Mouse (Mus musculus): ENCODE data around the gene Tgfa. TPM values are rescaled to one million over a fixed set of nuclear protein-coding genes. Genes with fewer than 3 reads are reported as not detected.

The Tgfa gene
- polyA plus RNA-seq, 1 experiment from 2014 or later, result 2.5 TPM

DNA sequence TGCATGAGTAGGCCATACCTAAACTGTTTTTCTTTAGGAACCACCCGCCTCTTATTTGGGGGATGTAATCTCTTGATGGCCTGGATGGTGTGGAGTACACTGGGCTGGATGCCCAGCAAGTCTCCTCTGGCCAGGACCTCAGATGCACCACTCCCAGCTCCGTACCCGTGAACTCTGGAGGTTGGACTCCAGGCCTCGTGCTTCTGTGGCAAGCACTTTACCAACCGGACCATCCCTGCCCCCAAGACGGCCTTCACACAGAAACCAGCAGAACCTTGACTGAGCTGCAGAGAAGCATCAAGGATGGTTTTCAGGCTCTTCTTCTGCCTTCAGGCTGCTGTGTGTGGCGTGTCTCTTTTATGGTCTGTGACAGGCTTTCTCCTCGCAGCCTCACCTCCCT is 98.3 kb downstream of the Tgfa start:
- H3K4me3 ChIP-seq (ENCODE audit: low read length), result no peak overlapping the region
- no peak overlapping the region for H3K9ac ChIP-seq (ENCODE audit: low read length)
- no peak overlapping the region for H3K27ac ChIP-seq (ENCODE audit: low read length)
- H3K4me2 ChIP-seq (ENCODE audit: low read depth, low read length), result no peak overlapping the region
- no peaks in the 10 kb centered on the region for H3K36me3 ChIP-seq (ENCODE audit: control insufficient read depth, insufficient read depth)
- no peaks in the 10 kb centered on the region for H3K4me1 ChIP-seq (ENCODE audit: control insufficient read depth, insufficient read depth, low read length)
- 0 out of 2 replicates have a peak, but pooled peaks cover 2% of the 10 kb centered on the region for H3K9me3 ChIP-seq (replicated peaks; ENCODE audit: control insufficient read depth, low read length)
- ATAC-seq (replicated peaks; ENCODE audit: extremely low read depth, insufficient read depth, low FRiP score), result no peak
- H3K27me3 ChIP-seq (ENCODE audit: control insufficient read depth, insufficient read depth, low read length), result no peaks in the 10 kb centered on the region
- WGBS, result 63% methylated on average over 8 of the region's 8 CpGs

GRCm38 (mm10) chr6:86295451-86295850 is 100.4 kb downstream of the Tgfa start:
- no peaks in the 10 kb centered on the region for H3K27me3 ChIP-seq (ENCODE audit: control insufficient read depth, insufficient read depth, low read length)
- no peak for ATAC-seq (replicated peaks; ENCODE audit: extremely low read depth, insufficient read depth, low FRiP score)
- WGBS, result 71% methylated on average over 8 of the region's 8 CpGs
- peaks cover 1% of the 10 kb centered on the region; the same call in 1 of the 2 replicates for H3K9me3 ChIP-seq (replicated peaks; ENCODE audit: control insufficient read depth, low read length)
- H3K4me3 ChIP-seq (ENCODE audit: low read length), result no peak overlapping the region
- H3K4me2 ChIP-seq (ENCODE audit: low read depth, low read length), result no peak overlapping the region
- no peak overlapping the region for H3K27ac ChIP-seq (ENCODE audit: low read length)
- H3K9ac ChIP-seq (ENCODE audit: low read length), result no peak overlapping the region
- H3K36me3 ChIP-seq (ENCODE audit: control insufficient read depth, insufficient read depth), result no peaks in the 10 kb centered on the region
- H3K4me1 ChIP-seq (ENCODE audit: control insufficient read depth, insufficient read depth, low read length), result no peaks in the 10 kb centered on the region

- no peak for ATAC-seq (replicated peaks; ENCODE audit: extremely low read depth, insufficient read depth, low FRiP score)
- H3K36me3 ChIP-seq (ENCODE audit: control insufficient read depth, insufficient read depth), result no peaks in the 10 kb centered on the region
- no peaks in the 10 kb centered on the region for H3K4me1 ChIP-seq (ENCODE audit: control insufficient read depth, insufficient read depth, low read length)
- no peaks in the 10 kb centered on the region for H3K27me3 ChIP-seq (ENCODE audit: control insufficient read depth, insufficient read depth, low read length)
- no peak overlapping the region for H3K9ac ChIP-seq (ENCODE audit: low read length)
- H3K9me3 ChIP-seq (replicated peaks; ENCODE audit: control insufficient read depth, low read length), result no peaks in the 10 kb centered on the region; the same call in 1 of the 2 replicates
- no peak overlapping the region for H3K4me2 ChIP-seq (ENCODE audit: low read depth, low read length)
- 88% methylated on average over 3 of the region's 3 CpGs for WGBS
- H3K27ac ChIP-seq (ENCODE audit: low read length), result no peak overlapping the region
- no peak overlapping the region for H3K4me3 ChIP-seq (ENCODE audit: low read length)
These were observed 101.1 kb downstream of the Tgfa start for GRCm38 (mm10) chr6:86296126-86296525.

- Histone ChIP-seq H3K9ac (ENCODE audit: low read length) (no peak overlapping the region), H3K9me3 (replicated peaks; ENCODE audit: control insufficient read depth, low read length) (no peaks in the 10 kb centered on the region; the same call in 1 of the 2 replicates), H3K4me3 (ENCODE audit: low read length) (no peak overlapping the region), H3K36me3 (ENCODE audit: control insufficient read depth, insufficient read depth) (no peaks in the 10 kb centered on the region), H3K4me1 (ENCODE audit: control insufficient read depth, insufficient read depth, low read length) (no peaks in the 10 kb centered on the region), H3K4me2 (ENCODE audit: low read depth, low read length) (no peak overlapping the region), H3K27me3 (ENCODE audit: control insufficient read depth, insufficient read depth, low read length) (no peaks in the 10 kb centered on the region), H3K27ac (ENCODE audit: low read length) (no peak overlapping the region)
- WGBS, result 75% methylated on average over 2 of the region's 2 CpGs
- no peak for ATAC-seq (replicated peaks; ENCODE audit: extremely low read depth, insufficient read depth, low FRiP score)
These were observed 101.9 kb downstream of the Tgfa start for GRCm38 (mm10) chr6:86296938-86297337.

DNA sequence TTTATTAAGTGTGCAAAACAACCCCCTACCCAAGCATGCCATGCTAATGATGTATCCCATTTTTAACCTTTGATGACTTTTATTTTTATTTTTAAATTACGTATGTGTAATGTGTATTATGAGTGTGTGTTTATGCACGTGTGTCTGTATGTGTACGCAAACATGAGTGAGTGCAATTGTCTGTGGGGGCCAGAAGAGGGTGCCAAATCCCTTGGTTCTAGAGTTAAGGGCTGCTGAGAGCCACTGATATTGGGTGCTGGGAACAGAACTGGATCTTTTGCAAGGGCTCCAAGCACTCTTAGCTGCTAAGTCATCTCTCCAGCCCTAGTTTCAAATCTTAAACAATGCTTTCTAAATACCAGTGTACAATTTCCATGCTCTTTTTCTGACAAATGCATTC is 103.9 kb downstream of the Tgfa start:
- Histone ChIP-seq H3K4me3 (ENCODE audit: low read length) (no peak overlapping the region), H3K36me3 (ENCODE audit: control insufficient read depth, insufficient read depth) (no peaks in the 10 kb centered on the region), H3K9me3 (replicated peaks; ENCODE audit: control insufficient read depth, low read length) (no peaks in the 10 kb centered on the region; the same call in 1 of the 2 replicates), H3K27ac (ENCODE audit: low read length) (no peak overlapping the region), H3K4me1 (ENCODE audit: control insufficient read depth, insufficient read depth, low read length) (no peaks in the 10 kb centered on the region), H3K27me3 (ENCODE audit: control insufficient read depth, insufficient read depth, low read length) (no peaks in the 10 kb centered on the region), H3K4me2 (ENCODE audit: low read depth, low read length) (no peak overlapping the region), H3K9ac (ENCODE audit: low read length) (no peak overlapping the region)
- no peak for ATAC-seq (replicated peaks; ENCODE audit: extremely low read depth, insufficient read depth, low FRiP score)
- WGBS, result 89% methylated on average over 3 of the region's 3 CpGs

- 72% methylated on average over 2 of the region's 2 CpGs for WGBS
- Histone ChIP-seq H3K4me3 (ENCODE audit: low read length) (no peak overlapping the region), H3K4me2 (ENCODE audit: low read depth, low read length) (no peak overlapping the region), H3K4me1 (ENCODE audit: control insufficient read depth, insufficient read depth, low read length) (no peaks in the 10 kb centered on the region), H3K9ac (ENCODE audit: low read length) (no peak overlapping the region), H3K36me3 (ENCODE audit: control insufficient read depth, insufficient read depth) (no peaks in the 10 kb centered on the region), H3K27me3 (ENCODE audit: control insufficient read depth, insufficient read depth, low read length) (no peaks in the 10 kb centered on the region), H3K27ac (ENCODE audit: low read length) (no peak overlapping the region), H3K9me3 (replicated peaks; ENCODE audit: control insufficient read depth, low read length) (no peaks in the 10 kb centered on the region; the same call in 1 of the 2 replicates)
- no peak for ATAC-seq (replicated peaks; ENCODE audit: extremely low read depth, insufficient read depth, low FRiP score)
These were observed 104.4 kb downstream of the Tgfa start for GRCm38 (mm10) chr6:86299381-86299780.

DNA sequence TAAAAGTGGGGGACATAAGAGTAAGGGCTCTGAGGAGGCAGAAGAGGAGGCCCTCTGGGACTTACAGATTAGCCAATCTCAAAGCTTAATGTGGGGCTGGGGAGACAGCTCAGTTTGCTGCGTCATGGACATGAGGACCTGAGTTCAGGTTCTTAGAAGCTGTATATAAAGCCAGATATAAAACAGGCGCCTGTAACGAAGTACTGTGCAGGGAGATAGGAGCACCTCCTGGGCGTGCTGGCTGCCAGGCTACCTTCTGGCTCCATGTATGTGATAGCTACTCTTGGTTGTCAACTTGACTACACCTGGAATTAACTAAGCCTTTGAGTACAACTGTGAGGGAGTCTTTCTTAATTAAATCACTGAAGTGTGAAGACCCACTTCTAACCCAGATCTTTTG is 110.7 kb downstream of the Tgfa start:
- no peak for ATAC-seq (replicated peaks; ENCODE audit: extremely low read depth, insufficient read depth, low FRiP score)
- Histone ChIP-seq H3K27me3 (ENCODE audit: control insufficient read depth, insufficient read depth, low read length) (no peaks in the 10 kb centered on the region), H3K9me3 (replicated peaks; ENCODE audit: control insufficient read depth, low read length) (no peaks in the 10 kb centered on the region), H3K4me2 (ENCODE audit: low read depth, low read length) (no peak overlapping the region), H3K4me3 (ENCODE audit: low read length) (no peak overlapping the region), H3K36me3 (ENCODE audit: control insufficient read depth, insufficient read depth) (no peaks in the 10 kb centered on the region), H3K27ac (ENCODE audit: low read length) (no peak overlapping the region), H3K9ac (ENCODE audit: low read length) (no peak overlapping the region), H3K4me1 (ENCODE audit: control insufficient read depth, insufficient read depth, low read length) (no peaks in the 10 kb centered on the region)
- 71% methylated on average over 4 of the region's 4 CpGs for WGBS

DNA sequence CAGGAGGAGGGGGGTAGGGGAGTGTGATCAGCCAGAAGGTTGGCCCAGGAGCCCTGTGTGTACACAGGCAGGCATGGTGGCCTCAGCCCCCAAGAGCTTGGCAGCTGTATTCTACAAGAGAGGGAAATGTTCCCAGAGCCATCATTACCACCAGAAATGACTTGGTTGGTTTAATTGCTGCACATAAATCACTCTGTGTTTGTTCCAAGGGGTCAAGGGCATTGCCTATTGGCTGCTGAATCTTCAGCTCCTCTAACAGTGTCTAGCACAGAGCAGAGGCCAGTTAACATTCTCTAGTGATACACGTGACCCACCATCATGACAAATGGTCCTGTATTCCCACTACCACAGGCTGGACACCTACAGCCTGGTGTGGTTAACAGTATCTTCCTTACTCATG is 119.0 kb downstream of the Tgfa start:
- Histone ChIP-seq H3K27ac (ENCODE audit: low read length) (no peak overlapping the region), H3K4me3 (ENCODE audit: low read length) (no peak overlapping the region), H3K4me2 (ENCODE audit: low read depth, low read length) (no peak overlapping the region), H3K36me3 (ENCODE audit: control insufficient read depth, insufficient read depth) (no peaks in the 10 kb centered on the region), H3K27me3 (ENCODE audit: control insufficient read depth, insufficient read depth, low read length) (no peaks in the 10 kb centered on the region), H3K4me1 (ENCODE audit: control insufficient read depth, insufficient read depth, low read length) (no peaks in the 10 kb centered on the region; the same call in 1 of the 2 replicates), H3K9me3 (replicated peaks; ENCODE audit: control insufficient read depth, low read length) (no peaks in the 10 kb centered on the region), H3K9ac (ENCODE audit: low read length) (no peak overlapping the region)
- ATAC-seq (replicated peaks; ENCODE audit: extremely low read depth, insufficient read depth, low FRiP score), result no peak
- WGBS, result 81% methylated on average over 1 of the region's 1 CpGs

DNA sequence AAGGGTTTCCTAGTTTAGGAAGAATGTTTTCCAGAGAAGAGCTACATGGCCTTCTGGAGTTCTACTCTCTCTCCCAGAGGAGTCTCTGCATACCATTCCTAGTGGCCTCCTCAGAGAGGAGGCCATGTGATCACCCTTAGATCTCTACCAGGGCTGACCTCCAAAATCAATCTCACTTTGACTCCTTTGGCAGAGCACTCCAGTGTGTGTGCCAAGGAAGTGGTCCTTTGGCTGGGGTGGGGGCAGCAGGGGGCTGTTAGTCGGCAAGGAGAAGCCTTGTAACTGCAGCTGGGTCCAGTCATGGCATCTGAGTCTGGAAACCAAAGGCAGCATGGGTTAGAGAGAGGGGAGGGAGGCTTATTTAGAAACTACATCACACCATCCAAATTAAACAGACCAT is 122.0 kb downstream of the Tgfa start:
- WGBS, result 52% methylated on average over 1 of the region's 1 CpGs
- no peak for ATAC-seq (replicated peaks; ENCODE audit: extremely low read depth, insufficient read depth, low FRiP score)
- no peak overlapping the region for H3K4me3 ChIP-seq (ENCODE audit: low read length)
- H3K27ac ChIP-seq (ENCODE audit: low read length), result no peak overlapping the region
- no peaks in the 10 kb centered on the region; the same call in 1 of the 2 replicates for H3K4me1 ChIP-seq (ENCODE audit: control insufficient read depth, insufficient read depth, low read length)
- H3K9me3 ChIP-seq (replicated peaks; ENCODE audit: control insufficient read depth, low read length), result no peaks in the 10 kb centered on the region
- no peaks in the 10 kb centered on the region for H3K36me3 ChIP-seq (ENCODE audit: control insufficient read depth, insufficient read depth)
- H3K27me3 ChIP-seq (ENCODE audit: control insufficient read depth, insufficient read depth, low read length), result no peaks in the 10 kb centered on the region
- no peak overlapping the region for H3K9ac ChIP-seq (ENCODE audit: low read length)
- H3K4me2 ChIP-seq (ENCODE audit: low read depth, low read length), result no peak overlapping the region
